Mouse (Mus musculus): ENCODE measurements around the gene Osbpl10. TPM values are rescaled to one million over a fixed set of nuclear protein-coding genes. Genes with fewer than 3 reads are reported as not detected.

Gene Osbpl10
- total and polyA plus RNA-seq, 3 experiments: 0.19 TPM; not detected in 2

- TF ChIP-seq ZMIZ1 (IDR thresholded peaks at IDR 0.05; ENCODE audit: low read depth, low read length) (no peak), MAZ (IDR thresholded peaks at IDR 0.05; ENCODE audit: low read depth, low read length) (0 out of 2 replicates have a peak, but pooled peaks have one; percentile 26), ELF1 (IDR thresholded peaks at IDR 0.05; ENCODE audit: low read depth, low read length) (no peak; the same call in 1 of the 2 replicates), RCOR1 (conservative IDR thresholded peaks at IDR 0.05; ENCODE audit: low read depth, low read length) (no peak), TBP (conservative IDR thresholded peaks at IDR 0.05; ENCODE audit: low read depth, low read length) (no peak), ZC3H11A (IDR thresholded peaks at IDR 0.05; ENCODE audit: low read depth, low read length) (no peak), MXI1 (IDR thresholded peaks at IDR 0.05; ENCODE audit: low read depth, low read length) (peak; percentile 66)
Measured at GRCm38 (mm10) chr9:114933723-114934171, 44.6 kb upstream of the Osbpl10 start, which contains the start of gene Gpd1l (continued).

DNA sequence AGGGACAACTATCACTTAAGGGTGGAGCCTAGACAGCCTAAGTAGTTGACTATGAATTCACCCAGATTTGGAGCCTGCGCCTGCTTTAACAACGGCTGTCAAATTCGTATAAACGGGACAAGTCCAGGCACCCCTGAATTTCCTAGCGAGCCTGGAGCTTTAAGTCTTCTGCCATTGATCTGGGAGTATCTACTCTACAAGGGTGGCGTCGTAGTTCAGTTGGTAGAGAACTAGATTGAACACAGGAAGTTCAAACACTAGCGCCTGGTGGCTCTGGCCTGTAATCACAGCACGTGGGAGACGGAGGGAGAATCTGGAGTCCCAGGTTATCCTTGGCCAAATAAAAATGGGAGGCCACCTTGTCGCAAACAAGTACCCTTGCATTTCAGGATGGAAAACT lies 44.1 kb upstream of the Osbpl10 start:
- no peak overlapping the region for H3K9ac ChIP-seq (ENCODE audit: insufficient read depth, low read depth)

GRCm38 (mm10) chr9:114935321-114935720 lies 43.0 kb upstream of the Osbpl10 start:
- Histone ChIP-seq H3K4me2 (ENCODE audit: insufficient read depth, low read depth, poor library complexity, severe bottlenecking) (no peak overlapping the region), H3K36me3 (replicated peaks in 1 of 2; ENCODE audit: control insufficient read depth in 1 of 2, insufficient read depth in 1 of 2, low read length in 1 of 2) (no peaks in the 10 kb centered on the region), H3K9me3 (replicated peaks; ENCODE audit: low read length) (no peaks in the 10 kb centered on the region), H3K4me1 (ENCODE audit: control insufficient read depth in 1 of 2, insufficient read depth in 2 of 2) (peaks cover 4 to 18% of the 10 kb centered on the region in 2 experiments), H3K9ac (ENCODE audit: insufficient read depth, low read depth) (no peak overlapping the region), H3K27ac (ENCODE audit: insufficient read depth, low read depth) (no peak overlapping the region), H3K27me3 (replicated peaks) (no peaks in the 10 kb centered on the region), H3K79me2 (replicated peaks; ENCODE audit: control insufficient read depth, extremely low read depth, insufficient read depth, poor library complexity, severe bottlenecking) (no peaks in the 10 kb centered on the region), H3K4me3 (replicated peaks in 1 of 3; ENCODE audit: low read depth in 2 of 3, low read length in 2 of 3, poor library complexity in 1 of 3) (no peak overlapping the region)
- in situ Hi-C loops (cut with MboI; ENCODE audit: low pct_ligation_motif_present, low pct_unique_long_range_greater_than_20kb, low sequenced_read_pairs): no loop called here
- TF ChIP-seq ZMIZ1 (IDR thresholded peaks at IDR 0.05; ENCODE audit: low read depth, low read length) (no peak), EP300 (IDR thresholded peaks at IDR 0.05; ENCODE audit: low read length) (no peak), ZKSCAN1 (IDR thresholded peaks at IDR 0.05; ENCODE audit: borderline replicate concordance, low read depth, low read length) (no peak), RAD21 (IDR thresholded peaks at IDR 0.05; ENCODE audit: low read depth, low read length) (no peak), UBTF (IDR thresholded peaks at IDR 0.05; ENCODE audit: low read depth, low read length) (no peak), CTCF (conservative IDR thresholded peaks at IDR 0.05 in 1 of 2, IDR thresholded peaks at IDR 0.05 in 1 of 2; ENCODE audit: low read depth in 2 of 2, low read length in 2 of 2) (no peak), NELFE (IDR thresholded peaks at IDR 0.05; ENCODE audit: low read depth, low read length) (no peak), MAX (IDR thresholded peaks at IDR 0.05; ENCODE audit: low read length) (no peak), MAZ (IDR thresholded peaks at IDR 0.05; ENCODE audit: low read depth, low read length) (no peak), IRF4 (IDR thresholded peaks at IDR 0.05; ENCODE audit: low read depth, low read length) (no peak)
- no peak for DNase-seq (ENCODE audit: extremely low read depth)
- dilution Hi-C loops (cut with MboI; ENCODE audit: extremely low pct_ligation_motif_present, extremely low pct_unique_long_range_greater_than_20kb, low sequenced_read_pairs): no loop called here

More for the DNA sequence above, 44.1 kb upstream of the Osbpl10 start:
- dilution Hi-C loops (cut with MboI; ENCODE audit: extremely low pct_ligation_motif_present, extremely low pct_unique_long_range_greater_than_20kb, low sequenced_read_pairs): no loop called here
- Histone ChIP-seq H3K79me2 (replicated peaks; ENCODE audit: control insufficient read depth, extremely low read depth, insufficient read depth, poor library complexity, severe bottlenecking) (no peaks in the 10 kb centered on the region), H3K9me3 (replicated peaks; ENCODE audit: low read length) (no peaks in the 10 kb centered on the region), H3K4me3 (replicated peaks in 1 of 3; ENCODE audit: low read depth in 2 of 3, low read length in 2 of 3, poor library complexity in 1 of 3) (no peak overlapping the region), H3K4me1 (ENCODE audit: control insufficient read depth in 1 of 2, insufficient read depth in 2 of 2) (peaks cover 4 to 18% of the 10 kb centered on the region in 2 experiments), H3K4me2 (ENCODE audit: insufficient read depth, low read depth, poor library complexity, severe bottlenecking) (peak overlapping the region; percentile 78; the same call in 1 of the 2 replicates), H3K36me3 (replicated peaks in 1 of 2; ENCODE audit: control insufficient read depth in 1 of 2, insufficient read depth in 1 of 2, low read length in 1 of 2) (no peaks in the 10 kb centered on the region), H3K27ac (ENCODE audit: insufficient read depth, low read depth) (no peak overlapping the region), H3K27me3 (replicated peaks) (no peaks in the 10 kb centered on the region)
- no peak for DNase-seq (ENCODE audit: extremely low read depth)
- in situ Hi-C loops (cut with MboI; ENCODE audit: low pct_ligation_motif_present, low pct_unique_long_range_greater_than_20kb, low sequenced_read_pairs): no loop called here
- TF ChIP-seq BHLHE40 (IDR thresholded peaks at IDR 0.05; ENCODE audit: low read depth, low read length) (no peak), MAZ (IDR thresholded peaks at IDR 0.05; ENCODE audit: low read depth, low read length) (no peak), EP300 (IDR thresholded peaks at IDR 0.05; ENCODE audit: low read length) (no peak), TBP (conservative IDR thresholded peaks at IDR 0.05; ENCODE audit: low read depth, low read length) (no peak), GABPA (IDR thresholded peaks at IDR 0.05; ENCODE audit: insufficient replicate concordance, low read depth, low read length) (no peak), MYC (IDR thresholded peaks at IDR 0.05; ENCODE audit: low read depth, low read length) (no peak), MXI1 (IDR thresholded peaks at IDR 0.05; ENCODE audit: low read depth, low read length) (no peak), CHD2 (IDR thresholded peaks at IDR 0.05; ENCODE audit: low read length) (no peak), IRF4 (IDR thresholded peaks at IDR 0.05; ENCODE audit: low read depth, low read length) (no peak), SIN3A (IDR thresholded peaks at IDR 0.05; ENCODE audit: low read length) (no peak), ZMIZ1 (IDR thresholded peaks at IDR 0.05; ENCODE audit: low read depth, low read length) (no peak), JUN (IDR thresholded peaks at IDR 0.05; ENCODE audit: insufficient read depth, low read depth, low read length) (no peak), ZC3H11A (IDR thresholded peaks at IDR 0.05; ENCODE audit: low read depth, low read length) (no peak), HCFC1 (IDR thresholded peaks at IDR 0.05; ENCODE audit: low read depth, low read length) (no peak), MAX (IDR thresholded peaks at IDR 0.05; ENCODE audit: low read length) (no peak)

All from CH12.LX (cell line).